Mouse (Mus musculus): Measurements from ENCODE around the gene Mbd6. TPM values are rescaled to one million over a fixed set of nuclear protein-coding genes. Genes with fewer than 3 reads are reported as not detected.

Gene Mbd6
- polyA plus RNA-seq, 1 experiment from 2014 or later, result 15.8 TPM

- Histone ChIP-seq H3K4me3 (ENCODE audit: low read depth, low read length) (peak overlapping the region; percentile 59), H3K36me3 (ENCODE audit: control insufficient read depth, insufficient read depth, low read length) (peaks cover 44% of the 10 kb centered on the region), H3K27me3 (replicated peaks; ENCODE audit: control insufficient read depth, insufficient read depth, low read length) (no peaks in the 10 kb centered on the region), H3K4me1 (ENCODE audit: control insufficient read depth, insufficient read depth, low read length) (peaks cover 30% of the 10 kb centered on the region), H3K27ac (replicated peaks; ENCODE audit: low read depth, low read length) (peak overlapping the region; percentile 98), H3K9ac (ENCODE audit: low read depth, low read length) (peak overlapping the region; percentile 84), H3K4me2 (ENCODE audit: low read depth, low read length) (peak overlapping the region; percentile 95), H3K9me3 (ENCODE audit: control insufficient read depth, low read length) (no peaks in the 10 kb centered on the region)
- 0% methylated on average over 3 of the region's 3 CpGs for WGBS
- ATAC-seq (ENCODE audit: low read depth) (no peak), DNase-seq (ENCODE audit: low spot score) (no peak)
These were observed 903 bp downstream of the Mbd6 start for GRCm38 (mm10) chr10:127287936-127288293.

GRCm38 (mm10) chr10:127287271-127287935 is 1.4 kb downstream of the Mbd6 start:
- 79% methylated on average over 15 of the region's 15 CpGs for WGBS
- ATAC-seq (ENCODE audit: low read depth) (no peak), DNase-seq (ENCODE audit: low spot score) (no peak)
- Histone ChIP-seq H3K4me3 (ENCODE audit: low read depth, low read length) (peak overlapping the region; percentile 59), H3K4me1 (ENCODE audit: control insufficient read depth, insufficient read depth, low read length) (peaks cover 27% of the 10 kb centered on the region), H3K27ac (replicated peaks; ENCODE audit: low read depth, low read length) (peak overlapping the region; percentile 98), H3K36me3 (ENCODE audit: control insufficient read depth, insufficient read depth, low read length) (peaks cover 49% of the 10 kb centered on the region), H3K4me2 (ENCODE audit: low read depth, low read length) (peak overlapping the region; percentile 95), H3K27me3 (replicated peaks; ENCODE audit: control insufficient read depth, insufficient read depth, low read length) (no peaks in the 10 kb centered on the region), H3K9ac (ENCODE audit: low read depth, low read length) (peak overlapping the region; percentile 84), H3K9me3 (ENCODE audit: control insufficient read depth, low read length) (no peaks in the 10 kb centered on the region)

- H3K27me3 ChIP-seq (replicated peaks; ENCODE audit: control insufficient read depth, insufficient read depth, low read length), result no peaks in the 10 kb centered on the region
- ATAC-seq (ENCODE audit: low read depth), result no peak
- peaks cover 56% of the 10 kb centered on the region for H3K36me3 ChIP-seq (ENCODE audit: control insufficient read depth, insufficient read depth, low read length)
- H3K4me3 ChIP-seq (ENCODE audit: low read depth, low read length), result 0 out of 2 replicates have a peak overlapping the region, but pooled peaks have one; percentile 59
- peak overlapping the region; percentile 95 for H3K4me2 ChIP-seq (ENCODE audit: low read depth, low read length)
- H3K9ac ChIP-seq (ENCODE audit: low read depth, low read length), result peak overlapping the region; percentile 41; the same call in 1 of the 2 replicates
- no peak for DNase-seq (ENCODE audit: low spot score)
- H3K9me3 ChIP-seq (ENCODE audit: control insufficient read depth, low read length), result no peaks in the 10 kb centered on the region
- peaks cover 20% of the 10 kb centered on the region for H3K4me1 ChIP-seq (ENCODE audit: control insufficient read depth, insufficient read depth, low read length)
- 57% methylated on average over 7 of the region's 7 CpGs for WGBS
- no peak overlapping the region for H3K27ac ChIP-seq (replicated peaks; ENCODE audit: low read depth, low read length)
These were observed 2.1 kb downstream of the Mbd6 start for GRCm38 (mm10) chr10:127286730-127287129.

- no peak overlapping the region for H3K27ac ChIP-seq (replicated peaks; ENCODE audit: low read depth, low read length)
- H3K4me2 ChIP-seq (ENCODE audit: low read depth, low read length), result 0 out of 2 replicates have a peak overlapping the region, but pooled peaks have one; percentile 95
- no peak for DNase-seq (ENCODE audit: low spot score)
- no peak for ATAC-seq (ENCODE audit: low read depth)
- H3K9me3 ChIP-seq (ENCODE audit: control insufficient read depth, low read length), result no peaks in the 10 kb centered on the region
- peaks cover 62% of the 10 kb centered on the region for H3K36me3 ChIP-seq (ENCODE audit: control insufficient read depth, insufficient read depth, low read length)
- H3K27me3 ChIP-seq (replicated peaks; ENCODE audit: control insufficient read depth, insufficient read depth, low read length), result no peaks in the 10 kb centered on the region
- 60% methylated on average over 5 of the region's 7 CpGs for WGBS
- H3K4me1 ChIP-seq (ENCODE audit: control insufficient read depth, insufficient read depth, low read length), result peaks cover 16% of the 10 kb centered on the region
- H3K9ac ChIP-seq (ENCODE audit: low read depth, low read length), result peak overlapping the region; percentile 41; the same call in 1 of the 2 replicates
- no peak overlapping the region for H3K4me3 ChIP-seq (ENCODE audit: low read depth, low read length)
These were observed 2.6 kb downstream of the Mbd6 start for GRCm38 (mm10) chr10:127286194-127286593.

GRCm38 (mm10) chr10:127285644-127286043 is 3.2 kb downstream of the Mbd6 start:
- no peaks in the 10 kb centered on the region for H3K27me3 ChIP-seq (replicated peaks; ENCODE audit: control insufficient read depth, insufficient read depth, low read length)
- H3K27ac ChIP-seq (replicated peaks; ENCODE audit: low read depth, low read length), result no peak overlapping the region; the same call in 1 of the 2 replicates
- 76% methylated on average over 4 of the region's 13 CpGs for WGBS
- H3K36me3 ChIP-seq (ENCODE audit: control insufficient read depth, insufficient read depth, low read length), result peaks cover 67% of the 10 kb centered on the region
- H3K4me1 ChIP-seq (ENCODE audit: control insufficient read depth, insufficient read depth, low read length), result peaks cover 16% of the 10 kb centered on the region
- H3K9me3 ChIP-seq (ENCODE audit: control insufficient read depth, low read length), result no peaks in the 10 kb centered on the region
- no peak for DNase-seq (ENCODE audit: low spot score)
- 0 out of 2 replicates have a peak overlapping the region, but pooled peaks have one; percentile 32 for H3K9ac ChIP-seq (ENCODE audit: low read depth, low read length)
- no peak overlapping the region for H3K4me2 ChIP-seq (ENCODE audit: low read depth, low read length)
- no peak for ATAC-seq (ENCODE audit: low read depth)
- no peak overlapping the region for H3K4me3 ChIP-seq (ENCODE audit: low read depth, low read length)

GRCm38 (mm10) chr10:127284724-127285500 is 3.9 kb downstream of the Mbd6 start:
- Histone ChIP-seq H3K4me3 (ENCODE audit: low read depth, low read length) (no peak overlapping the region), H3K27me3 (replicated peaks; ENCODE audit: control insufficient read depth, insufficient read depth, low read length) (no peaks in the 10 kb centered on the region), H3K4me1 (ENCODE audit: control insufficient read depth, insufficient read depth, low read length) (peaks cover 16% of the 10 kb centered on the region), H3K27ac (replicated peaks; ENCODE audit: low read depth, low read length) (no peak overlapping the region; the same call in 1 of the 2 replicates), H3K9ac (ENCODE audit: low read depth, low read length) (0 out of 2 replicates have a peak overlapping the region, but pooled peaks have one; percentile 32), H3K36me3 (ENCODE audit: control insufficient read depth, insufficient read depth, low read length) (peaks cover 74% of the 10 kb centered on the region), H3K4me2 (ENCODE audit: low read depth, low read length) (no peak overlapping the region; the same call in 1 of the 2 replicates), H3K9me3 (ENCODE audit: control insufficient read depth, low read length) (no peaks in the 10 kb centered on the region)
- ATAC-seq (ENCODE audit: low read depth) (no peak), DNase-seq (ENCODE audit: low spot score) (no peak)
- WGBS, result 68% methylated on average over 10 of the region's 11 CpGs

GRCm38 (mm10) chr10:127284105-127284622 is 4.7 kb downstream of the Mbd6 start:
- no peak for ATAC-seq (ENCODE audit: low read depth)
- Histone ChIP-seq H3K9ac (ENCODE audit: low read depth, low read length) (no peak overlapping the region), H3K4me3 (ENCODE audit: low read depth, low read length) (no peak overlapping the region), H3K9me3 (ENCODE audit: control insufficient read depth, low read length) (no peaks in the 10 kb centered on the region), H3K4me2 (ENCODE audit: low read depth, low read length) (no peak overlapping the region), H3K27ac (replicated peaks; ENCODE audit: low read depth, low read length) (no peak overlapping the region), H3K27me3 (replicated peaks; ENCODE audit: control insufficient read depth, insufficient read depth, low read length) (no peaks in the 10 kb centered on the region), H3K4me1 (ENCODE audit: control insufficient read depth, insufficient read depth, low read length) (peaks cover 16% of the 10 kb centered on the region), H3K36me3 (ENCODE audit: control insufficient read depth, insufficient read depth, low read length) (peaks cover 82% of the 10 kb centered on the region)
- DNase-seq (ENCODE audit: low spot score), result no peak
- WGBS, result 91% methylated on average over 7 of the region's 7 CpGs

- no peak overlapping the region for H3K27ac ChIP-seq (replicated peaks; ENCODE audit: low read depth, low read length)
- no peaks in the 10 kb centered on the region for H3K27me3 ChIP-seq (replicated peaks; ENCODE audit: control insufficient read depth, insufficient read depth, low read length)
- no peaks in the 10 kb centered on the region for H3K9me3 ChIP-seq (ENCODE audit: control insufficient read depth, low read length)
- 77% methylated on average over 10 of the region's 13 CpGs for WGBS
- H3K36me3 ChIP-seq (ENCODE audit: control insufficient read depth, insufficient read depth, low read length), result peaks cover 96% of the 10 kb centered on the region
- H3K4me3 ChIP-seq (ENCODE audit: low read depth, low read length), result no peak overlapping the region
- DNase-seq (ENCODE audit: low spot score) (no peak), ATAC-seq (ENCODE audit: low read depth) (no peak)
- H3K9ac ChIP-seq (ENCODE audit: low read depth, low read length), result no peak overlapping the region
- no peak overlapping the region for H3K4me2 ChIP-seq (ENCODE audit: low read depth, low read length)
- peaks cover 15% of the 10 kb centered on the region for H3K4me1 ChIP-seq (ENCODE audit: control insufficient read depth, insufficient read depth, low read length)
These were observed 6.1 kb downstream of the Mbd6 start for GRCm38 (mm10) chr10:127282620-127283215.

Data from embryonic facial prominence, embryonic 14.5 days (tissue).